Mouse (Mus musculus) liver, adult (tissue): ENCODE results near the gene Nexn.

Source experiments
- GATA4 ChIP-seq: IDR thresholded peaks from 2 replicates; pipeline ENCODE4 v1.6.1; 2014; ENCODE audit warnings: mild to moderate bottlenecking, low read length; ENCODE audit not compliant: insufficient replicate concordance

The Nexn gene

DNA sequence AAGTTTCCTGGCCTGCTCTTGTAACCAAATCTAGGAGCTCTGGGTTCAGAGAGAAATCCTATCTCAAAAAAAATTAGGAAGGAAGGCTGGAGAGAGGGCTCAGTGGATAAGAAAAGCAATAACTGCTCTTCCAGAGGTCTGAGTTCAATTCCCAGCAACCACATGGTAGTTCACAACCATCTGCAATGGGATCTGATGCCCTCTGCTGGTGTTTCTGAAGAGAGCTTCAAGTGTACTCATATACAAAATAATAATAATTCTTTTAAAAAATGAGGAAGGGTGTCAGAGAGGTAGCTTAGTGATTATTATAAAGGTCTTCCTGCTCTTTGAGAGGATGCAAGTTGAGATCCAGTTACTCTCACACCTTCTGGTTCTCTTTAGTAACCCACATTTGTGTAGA is 41.2 kb downstream of the Nexn start:
- no peak for TF ChIP-seq GATA4

- TF ChIP-seq GATA4 = no peak
Measured at GRCm38 (mm10) chr3:152213416-152213815, 52.7 kb downstream of the Nexn start.

- TF ChIP-seq GATA4 = no peak
Measured at GRCm38 (mm10) chr3:152211731-152212279, 54.3 kb downstream of the Nexn start.

- TF ChIP-seq GATA4 = no peak
Measured at GRCm38 (mm10) chr3:152210728-152211391, 55.3 kb downstream of the Nexn start.

- TF ChIP-seq GATA4 = peak; percentile 15; the same call in 1 of the 2 replicates
Measured at GRCm38 (mm10) chr3:152209967-152210634, 56.0 kb downstream of the Nexn start, which contains the start of the genes Dnajb4 and Fubp1. Gene Dnajb4 (minus strand): TSS chr3:152210302. Gene Fubp1 (plus strand): TSS chr3:152210422.

GRCm38 (mm10) chr3:152209177-152209966 is 56.8 kb downstream of the Nexn start:
- peak; percentile 15; the same call in 1 of the 2 replicates for TF ChIP-seq GATA4

DNA sequence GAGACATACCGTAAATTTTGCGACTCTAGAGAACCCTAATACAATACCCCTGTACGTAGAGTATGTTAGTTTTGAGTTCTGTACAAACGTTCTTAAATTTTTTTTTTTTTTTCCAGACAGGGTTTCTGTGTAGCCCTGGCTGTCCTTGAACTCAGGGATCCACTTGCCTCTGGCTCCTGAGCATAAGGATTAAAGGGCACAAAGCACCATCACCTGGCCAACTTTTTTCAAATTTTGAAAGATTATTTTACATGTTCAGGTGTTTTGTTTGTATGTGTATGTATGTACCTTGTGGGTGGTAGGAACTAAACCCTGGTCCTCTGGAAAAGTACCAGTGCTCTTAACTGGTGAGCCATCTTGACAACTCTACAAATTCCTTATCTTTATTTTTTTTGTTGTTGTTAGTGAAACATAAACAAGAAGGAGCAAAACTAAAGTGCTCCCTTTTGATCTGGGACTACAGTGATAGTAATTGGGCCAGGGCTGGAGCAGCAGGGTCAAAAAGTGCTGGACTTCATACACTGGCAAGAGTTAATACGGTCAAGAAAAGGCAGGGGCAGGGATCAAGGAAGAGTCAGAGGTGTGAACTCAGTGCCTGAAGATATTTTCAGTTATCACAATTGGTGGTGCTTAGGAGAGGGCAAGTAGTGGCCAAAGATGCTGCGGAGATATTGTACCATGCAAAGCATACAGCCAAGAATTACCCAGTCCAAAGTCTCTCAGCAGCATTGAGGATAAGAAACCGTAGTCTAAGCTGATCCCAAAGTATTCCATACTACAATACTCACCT is 57.9 kb downstream of the Nexn start:
- TF ChIP-seq GATA4 = no peak

- TF ChIP-seq GATA4 = no peak
Measured at GRCm38 (mm10) chr3:152207156-152207555, 59.0 kb downstream of the Nexn start.

DNA sequence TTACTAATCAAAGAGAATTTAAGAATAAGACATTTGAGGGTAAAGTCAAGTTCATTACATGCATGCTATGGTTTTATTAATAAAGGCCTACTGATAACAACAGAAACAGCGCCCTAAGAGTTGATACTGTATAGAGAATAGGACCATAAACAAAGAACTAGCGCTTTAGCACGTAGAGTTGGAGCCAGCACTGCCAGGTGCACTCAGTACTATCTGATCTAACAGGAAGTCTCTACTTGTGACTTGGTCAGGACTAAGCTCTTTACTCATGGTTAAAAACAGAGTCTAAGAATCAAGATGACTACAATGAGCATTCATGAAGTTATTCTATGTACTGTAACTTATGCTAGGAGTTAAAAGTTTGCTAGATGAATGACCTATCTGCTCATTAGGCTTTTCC is 61.6 kb downstream of the Nexn start:
- no peak for TF ChIP-seq GATA4

GRCm38 (mm10) chr3:152203996-152204395 is 62.2 kb downstream of the Nexn start:
- TF ChIP-seq GATA4 = no peak

- TF ChIP-seq GATA4 = no peak
Measured at GRCm38 (mm10) chr3:152203411-152203810, 62.7 kb downstream of the Nexn start.

DNA sequence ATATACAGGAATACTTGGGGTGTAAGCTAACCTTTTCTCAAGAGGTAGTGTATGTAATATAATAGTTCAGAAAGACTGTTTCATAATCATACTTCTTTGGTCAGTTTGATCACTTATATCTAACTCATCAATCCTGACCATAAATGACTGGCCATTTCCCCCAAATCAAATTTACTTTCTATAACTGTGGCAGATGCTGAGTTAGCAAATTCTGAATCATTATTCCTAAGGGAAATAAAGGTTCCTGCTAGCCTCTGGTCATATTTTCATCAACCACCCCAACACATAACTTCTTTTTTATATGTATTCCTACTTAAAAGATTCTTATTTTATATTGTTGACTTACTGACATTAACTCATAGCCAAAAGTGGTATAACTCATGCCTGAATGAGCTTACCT is 63.2 kb downstream of the Nexn start:
- no peak for TF ChIP-seq GATA4

DNA sequence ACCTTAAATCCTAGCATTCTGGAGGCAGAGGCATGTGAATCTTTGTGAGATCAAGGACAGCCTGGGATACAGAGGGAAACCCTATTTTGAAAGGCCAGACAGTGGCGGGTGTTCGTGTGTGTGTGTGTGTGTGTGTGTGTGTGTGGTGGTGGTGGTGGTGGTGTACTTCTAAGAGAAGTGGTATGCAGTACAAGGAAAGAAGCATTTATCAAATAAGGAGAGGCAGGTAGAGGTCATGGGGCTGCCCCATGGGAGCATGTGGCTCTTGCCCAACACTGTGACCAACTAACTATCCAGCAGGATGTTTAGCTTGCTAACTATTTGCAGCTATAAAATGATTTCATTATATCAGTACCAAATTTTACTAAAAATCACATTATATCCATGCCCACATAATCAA is 64.5 kb downstream of the Nexn start:
- no peak for TF ChIP-seq GATA4

- TF ChIP-seq GATA4 = no peak
Measured at GRCm38 (mm10) chr3:152201181-152201580, 65.0 kb downstream of the Nexn start.

GRCm38 (mm10) chr3:152199125-152199524 is 67.0 kb downstream of the Nexn start:
- TF ChIP-seq GATA4 = no peak
